Comparison of ENCODE assay signal across 27 mouse cellular contexts in the genomic region with DNA sequence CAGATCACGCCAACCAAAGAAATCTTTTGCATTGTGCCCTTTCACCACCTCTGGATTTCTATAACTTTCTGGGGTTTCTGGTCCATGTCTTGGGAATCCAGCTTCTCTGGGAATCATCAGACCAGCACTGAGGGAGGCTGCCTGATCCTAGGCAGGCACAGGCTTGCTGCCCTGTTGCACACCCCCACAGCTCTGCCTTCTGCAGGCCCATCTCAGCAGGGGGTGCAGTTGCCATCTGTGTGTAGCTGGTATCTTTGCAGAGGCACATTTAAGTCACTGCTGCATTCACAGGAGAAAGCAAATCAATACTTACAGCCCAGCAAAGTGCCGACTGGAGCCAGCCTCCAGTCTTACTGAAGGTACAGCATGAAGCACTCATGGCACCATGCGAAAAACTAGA. TPM values are rescaled to one million over a fixed set of nuclear protein-coding genes. Genes with fewer than 3 reads are reported as not detected.
DNase-seq lines count a peak whose midpoint lies in the region; ATAC-seq lines count a peak whose summit lies in the region.
"Had no signal": no experiment of that assay in that cellular context is flagged by ENCODE, and none has a peak within 500 bp of the region (broad histone marks: within the 10 kb centered on the region; RNA-seq: fewer than 3 reads in every experiment).

No protein-coding gene starts in this region.

- 85% methylated on average over 3 of the region's 3 CpGs for WGBS in midbrain, embryonic 16.5 days

- H3K4me3 ChIP-seq in midbrain, embryonic 16.5 days (ENCODE audit: low read depth, low read length) = no peak overlapping the region
- H3K4me3 ChIP-seq: embryonic facial prominence, embryonic 13.5 days; erythroblast, embryonic 14.5 days; forebrain, embryonic 12.5 days; heart, embryonic 10.5 days; intestine, embryonic 15.5 days; liver, embryonic 13.5 days; midbrain, embryonic 12.5 days had no signal

- H3K4me1 ChIP-seq in midbrain, embryonic 16.5 days (ENCODE audit: control insufficient read depth, insufficient read depth, low read length) = peaks cover 6% of the 10 kb centered on the region; the same call in 1 of the 2 replicates
- H3K4me1 ChIP-seq: liver, embryonic 13.5 days had no signal

- no peaks in the 10 kb centered on the region for H3K9me3 ChIP-seq in midbrain, embryonic 16.5 days (replicated peaks; ENCODE audit: control insufficient read depth, low read length, poor library complexity, severe bottlenecking)
- H3K9me3 ChIP-seq: embryonic facial prominence, embryonic 13.5 days; forebrain, embryonic 12.5 days; heart, embryonic 10.5 days; intestine, embryonic 15.5 days; liver, embryonic 13.5 days; midbrain, embryonic 12.5 days had no signal

- H3K27ac ChIP-seq in midbrain, embryonic 16.5 days (ENCODE audit: low read length) = no peak overlapping the region
- H3K27ac ChIP-seq: embryonic facial prominence, embryonic 13.5 days; forebrain, embryonic 12.5 days; heart, embryonic 10.5 days; intestine, embryonic 15.5 days; liver, embryonic 13.5 days; midbrain, embryonic 12.5 days had no signal

- H3K27me3 ChIP-seq in midbrain, embryonic 16.5 days (ENCODE audit: control insufficient read depth, insufficient read depth, low read depth, low read length) = no peaks in the 10 kb centered on the region

- no peak overlapping the region for H3K9ac ChIP-seq in midbrain, embryonic 16.5 days (ENCODE audit: low read depth, low read length)
- H3K9ac ChIP-seq: embryonic facial prominence, embryonic 13.5 days; forebrain, embryonic 12.5 days; intestine, embryonic 15.5 days; liver, embryonic 13.5 days; midbrain, embryonic 12.5 days had no signal

- intact Hi-C loops in left cerebral cortex, postnatal 4 days (cut with DNase I) = no loop called here

- no peaks in the 10 kb centered on the region for H3K36me3 ChIP-seq in midbrain, embryonic 16.5 days (ENCODE audit: control insufficient read depth, insufficient read depth, low read length)
- H3K36me3 ChIP-seq: embryonic facial prominence, embryonic 13.5 days; forebrain, embryonic 12.5 days; heart, embryonic 10.5 days; intestine, embryonic 15.5 days; liver, embryonic 13.5 days; midbrain, embryonic 12.5 days had no signal

- ATAC-seq in midbrain, embryonic 16.5 days = no peak
- ATAC-seq: hindbrain, embryonic 16.5 days; intestine, embryonic 15.5 days had no signal

- DNase-seq in cerebellum, adult 8-10 months = peak; percentile 36
- DNase-seq in cerebellum, postnatal 4 days (ENCODE audit: low spot score in 2 of 2) = no peak
- DNase-seq in layer of hippocampus, adult 18-20 months (ENCODE audit: low spot score in 2 of 2) = peak; percentile 61 to 80
- no peak for DNase-seq in layer of hippocampus, adult 9-10 months (ENCODE audit: low spot score)
- peak; percentile 90 for DNase-seq in brain, adult 2 months (ENCODE audit: low read depth, low spot score)
- peak; percentile 69 for DNase-seq in left cerebral cortex, postnatal 4 days
- DNase-seq in urinary bladder, postnatal 4 days (ENCODE audit: low spot score in 2 of 2) = no peak
- DNase-seq: adrenal gland, postnatal 10 days; gastrocnemius, postnatal 10 days; kidney, adult 8-10 months; kidney, postnatal 10 days; liver, embryonic 13.5 days; lung, adult 2 months; lung, postnatal 14 days; thymus, adult 2 months; thymus, postnatal 4 days had no signal

- H3K4me2 ChIP-seq in midbrain, embryonic 16.5 days (ENCODE audit: low read length) = no peak overlapping the region
- H3K4me2 ChIP-seq: embryonic facial prominence, embryonic 13.5 days; forebrain, embryonic 12.5 days; intestine, embryonic 15.5 days; liver, embryonic 13.5 days; midbrain, embryonic 12.5 days had no signal

RNA-seq across cellular contexts. Expression of a gene that starts 3.8 kb away (rescaled TPM):
- total RNA-seq in layer of hippocampus, adult 18-20 months (2021) = 100 to 1,000 TPM; 113 to 114 TPM
- total RNA-seq in left cerebral cortex, postnatal 4 days (2021) = 10 to 100 TPM; 61.4 to 71.4 TPM
- 75.3 and 86.3 TPM in 2 replicates for polyA plus RNA-seq in midbrain, embryonic 16.5 days (2015; fragmentation: Nextera tagmentation; extraction: Ambion mirVana)
- total RNA-seq: granulocyte monocyte progenitor cell, adult 5-6 weeks; hematopoietic stem cell, adult 5-6 weeks; megakaryocyte, adult 5-6 weeks had no signal

Comparison
In these comparisons a context has a peak if more than half of its experiments do, and no peak if none do; other contexts are left out.
1. DNase-seq: peak in cerebellum, adult 8-10 months (single experiment), layer of hippocampus, adult 18-20 months (2 of 2), brain, adult 2 months (single experiment) and left cerebral cortex, postnatal 4 days (single experiment); none in cerebellum, postnatal 4 days (0 of 2), layer of hippocampus, adult 9-10 months (single experiment) and urinary bladder, postnatal 4 days (0 of 2).